Mouse (Mus musculus): ENCODE results near the gene Itga10. TPM values are rescaled to one million over a fixed set of nuclear protein-coding genes. Genes with fewer than 3 reads are reported as not detected.
"Not testable (repeated sequence)": the region's sequence is repeated elsewhere in the genome, so short reads cannot be mapped to it uniquely, and the experiment has no call there.

The Itga10 gene
- total RNA-seq (2021): 1 to 10 TPM; 1.1 to 2.5 TPM
- long read RNA-seq, experiment 1: 0 reads
- long read RNA-seq, experiment 2: 0 reads

DNA sequence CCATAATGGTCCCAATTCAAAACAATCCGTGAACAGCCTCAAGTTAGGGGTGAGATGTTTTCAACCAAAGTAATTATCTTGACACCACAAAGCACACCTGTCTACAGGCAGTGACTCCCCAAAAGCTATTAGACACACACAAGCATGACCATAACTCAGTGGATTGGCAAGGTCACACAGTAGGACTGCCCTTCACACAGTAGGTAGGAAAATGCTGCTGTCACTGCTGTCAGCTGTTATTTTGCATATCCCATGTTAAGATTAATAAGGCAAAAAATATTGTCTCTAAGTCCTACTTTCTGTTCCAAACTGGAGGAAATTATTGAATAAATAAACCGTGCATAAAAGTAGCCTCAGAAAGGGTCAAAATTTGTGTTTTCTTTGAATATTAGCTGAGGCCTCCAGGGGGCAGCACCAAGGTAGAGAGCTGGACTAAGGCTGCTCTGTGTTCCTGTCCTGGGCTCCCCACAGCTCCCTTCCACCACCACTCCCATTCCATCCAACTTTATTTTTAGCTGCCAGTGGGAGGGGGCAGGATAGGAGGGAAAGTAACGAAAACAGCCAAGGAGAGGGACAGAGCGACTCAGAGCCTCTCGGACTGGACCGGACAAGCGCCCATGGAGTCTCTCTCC is at the start of gene Itga10:
Gene Itga10 (plus strand): TSS at position 567 of the 632 bp plus-strand sequence.
- DNase-seq (ENCODE audit: low spot score in 2 of 2): no peak

DNA sequence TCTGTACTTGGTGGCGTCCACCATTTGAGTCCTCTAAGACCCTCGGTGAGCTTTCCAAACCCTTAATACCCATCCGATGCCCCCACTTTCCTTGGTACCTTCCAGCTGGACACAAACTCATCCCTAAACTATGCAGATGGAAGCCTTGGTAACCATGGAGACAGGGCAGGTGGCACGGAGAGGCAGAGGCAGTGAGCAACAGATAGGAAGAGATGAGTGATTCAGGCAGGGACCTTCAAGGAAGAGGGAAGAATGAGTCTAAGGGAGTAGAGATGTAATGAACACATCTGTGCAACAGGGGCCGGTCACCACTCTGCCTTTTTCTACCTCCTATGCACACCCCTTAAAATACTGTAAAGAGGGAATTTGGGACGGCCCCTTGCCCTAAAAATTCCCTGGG is 49.7 kb upstream of the Itga10 start:
- DNase-seq (ENCODE audit: low spot score in 2 of 2): peak in 1 of 2 experiments; percentile 45

DNA sequence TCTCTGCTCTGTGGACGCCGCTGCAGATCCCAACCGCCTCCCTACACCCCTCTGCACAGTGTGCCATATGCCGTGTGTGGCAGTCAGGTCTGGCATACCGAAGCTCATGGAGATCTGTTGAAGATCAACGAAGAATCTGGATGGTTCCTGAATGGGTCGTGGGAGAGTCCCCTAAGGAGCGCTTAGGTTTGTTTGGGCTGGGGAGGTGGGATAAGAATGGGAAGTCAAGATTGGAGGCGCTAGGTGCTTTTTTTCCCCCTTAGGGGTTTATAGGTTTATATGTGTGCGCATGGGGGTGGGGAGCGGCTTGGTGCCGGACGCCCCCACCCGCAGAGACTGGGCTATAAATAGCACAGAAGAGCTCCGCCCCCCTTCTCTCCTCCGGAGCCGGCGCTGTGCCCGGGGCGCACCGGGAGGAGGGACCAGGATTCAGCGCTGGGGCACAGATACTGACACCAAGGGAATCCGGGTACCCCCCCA is 49.1 kb upstream of the Itga10 start, which contains the start of gene Ankrd34a:
Gene Ankrd34a (plus strand): TSS at position 409 of the 480 bp plus-strand sequence.
- DNase-seq (ENCODE audit: low spot score in 2 of 2): peak; percentile 73 to 75

DNA sequence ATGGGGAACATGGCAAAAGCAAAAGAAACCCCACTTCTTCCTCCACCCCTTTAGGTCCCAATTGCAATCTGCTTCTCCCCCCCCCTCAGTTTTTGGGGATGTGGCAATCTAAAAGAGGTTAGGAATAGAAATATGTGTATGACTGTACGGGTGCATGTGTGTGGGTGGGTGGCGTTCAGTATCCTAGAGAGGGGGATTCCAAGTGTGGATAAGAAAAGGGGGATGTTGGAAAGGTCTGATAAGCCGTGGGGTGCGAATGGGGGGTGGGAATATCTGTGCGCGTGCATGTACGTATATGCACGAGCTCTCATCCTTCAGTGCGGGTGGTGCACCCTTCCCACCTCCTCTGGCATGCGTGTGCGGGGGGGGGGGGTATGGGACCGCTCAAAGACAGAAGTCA is 48.5 kb upstream of the Itga10 start:
- DNase-seq (ENCODE audit: low spot score in 2 of 2): no peak

DNA sequence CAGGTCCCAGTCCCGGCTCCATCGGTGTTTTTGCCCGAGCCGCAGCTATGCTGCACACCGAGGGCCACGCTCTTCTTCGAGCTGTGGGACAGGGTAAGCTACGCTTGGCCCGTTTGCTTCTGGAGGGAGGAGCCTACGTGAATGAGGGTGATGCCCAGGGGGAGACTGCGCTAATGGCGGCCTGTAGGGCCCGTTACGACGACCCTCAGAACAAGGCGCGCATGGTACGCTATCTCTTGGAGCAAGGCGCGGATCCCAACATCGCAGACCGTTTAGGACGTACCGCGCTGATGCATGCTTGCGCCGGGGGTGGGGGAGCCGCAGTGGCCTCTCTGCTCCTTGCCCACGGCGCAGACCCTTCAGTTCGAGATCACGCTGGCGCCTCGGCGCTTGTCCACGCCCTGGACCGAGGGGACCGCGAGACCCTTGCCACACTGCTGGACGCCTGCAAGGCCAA is 47.9 kb upstream of the Itga10 start:
- DNase-seq (ENCODE audit: low spot score in 2 of 2): peak in 1 of 2 experiments; percentile 64

DNA sequence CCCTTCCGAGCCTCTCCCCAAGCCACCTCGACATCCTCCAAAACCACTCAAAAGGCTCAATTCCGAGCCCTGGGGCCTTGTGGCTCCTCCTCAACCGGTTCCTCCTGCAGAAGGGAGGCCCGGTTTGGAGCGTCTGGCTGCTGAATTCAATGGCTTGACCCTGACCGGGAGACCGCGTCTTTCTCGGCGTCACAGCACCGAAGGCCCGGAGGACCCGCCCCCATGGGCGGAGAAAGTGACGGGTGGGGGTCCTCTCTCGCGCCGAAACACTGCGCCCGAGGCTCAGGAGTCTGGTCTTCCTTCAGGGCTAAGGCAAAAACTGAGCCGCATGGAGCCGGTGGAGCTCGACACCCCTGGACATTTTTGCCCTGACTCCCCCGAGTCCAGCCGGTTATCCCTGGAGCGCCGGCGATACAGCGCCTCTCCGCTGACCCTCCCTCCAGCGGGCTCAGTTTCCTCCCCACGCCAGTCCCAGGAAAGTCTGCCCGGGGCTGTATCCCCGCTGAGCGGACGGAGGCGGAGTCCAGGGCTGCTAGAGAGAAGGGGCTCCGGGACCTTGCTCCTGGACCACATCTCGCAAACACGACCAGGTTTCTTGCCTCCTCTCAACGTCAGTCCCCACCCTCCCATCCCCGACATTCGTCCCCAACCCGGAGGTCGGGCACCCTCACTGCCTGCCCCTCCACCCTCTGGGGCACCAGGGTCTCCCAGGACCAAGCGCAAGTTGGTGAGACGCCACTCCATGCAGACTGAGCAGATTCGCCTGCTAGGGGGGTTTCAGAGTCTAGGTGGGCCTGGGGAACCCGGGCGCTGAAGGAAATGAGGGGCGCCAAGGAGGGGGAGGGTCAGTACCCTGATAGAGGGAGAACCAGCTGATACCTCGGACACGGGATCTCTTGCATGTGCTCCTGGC is 47.0 kb upstream of the Itga10 start:
- DNase-seq (ENCODE audit: low spot score in 2 of 2): peak; percentile 68 to 73

DNA sequence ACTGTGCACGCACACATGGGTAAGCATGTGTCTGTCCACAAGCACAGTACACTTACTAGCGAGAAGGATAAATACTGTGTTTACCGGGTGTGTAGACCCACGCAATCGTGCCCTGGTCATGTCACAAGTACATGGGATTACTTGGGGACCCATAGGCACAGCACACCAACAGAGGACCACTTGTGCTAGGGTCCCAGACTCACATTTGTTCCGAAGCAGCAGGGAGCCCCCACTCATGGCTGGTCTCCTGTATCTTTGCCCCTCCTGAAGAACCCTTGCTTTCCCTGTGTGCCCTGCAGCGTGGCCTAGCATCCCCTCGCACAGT is 46.4 kb upstream of the Itga10 start:
- no peak for DNase-seq (ENCODE audit: low spot score in 2 of 2)

DNA sequence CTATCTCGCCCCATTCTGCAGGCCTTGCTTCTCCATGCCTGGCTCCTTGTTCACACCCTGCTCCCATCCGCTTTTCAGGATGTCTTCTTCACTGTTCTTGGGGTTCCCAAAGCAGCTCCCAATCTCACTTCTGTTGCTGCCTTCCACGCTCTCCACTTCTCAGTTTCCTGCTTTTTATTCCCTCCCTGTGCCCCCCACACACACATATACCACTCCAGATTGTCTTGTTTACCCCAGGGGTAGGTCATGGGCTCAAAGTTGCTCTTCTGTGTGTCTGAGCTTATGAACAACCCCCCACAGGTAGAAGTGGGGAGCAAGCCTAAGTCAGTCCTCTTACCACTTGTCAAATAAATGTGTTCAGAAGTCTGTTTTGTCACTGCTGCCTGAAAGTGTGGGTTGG is 46.0 kb upstream of the Itga10 start:
- DNase-seq (ENCODE audit: low spot score in 2 of 2): no peak

DNA sequence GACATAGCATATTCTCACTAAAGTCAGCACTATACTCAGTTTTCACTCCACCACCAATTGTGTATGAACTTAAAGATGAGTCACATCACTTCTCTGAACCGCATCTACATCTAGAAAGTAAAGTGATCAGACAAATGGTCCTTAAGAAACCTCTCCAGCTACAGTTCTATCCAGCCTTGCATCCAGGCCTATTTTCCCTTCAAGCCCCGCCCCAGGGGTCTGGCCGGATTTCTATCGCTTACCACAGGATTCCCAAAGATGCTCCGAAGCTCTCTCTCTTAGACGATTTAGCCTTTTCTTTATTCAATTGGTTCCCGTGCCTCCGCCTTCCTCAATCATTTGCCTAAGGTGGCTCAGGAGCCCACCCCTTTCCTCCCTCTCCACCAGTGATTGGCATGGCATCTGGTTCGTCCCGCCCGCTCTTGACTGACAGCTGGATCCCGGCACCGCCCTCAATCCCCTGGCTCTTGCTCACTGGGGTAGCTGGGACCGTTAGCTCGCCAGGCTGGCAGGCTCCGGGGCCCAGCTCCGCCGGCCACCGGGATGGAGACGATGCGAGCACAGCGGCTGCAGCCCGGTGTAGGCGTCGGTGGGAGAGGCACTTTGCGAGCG is 44.6 kb upstream of the Itga10 start, which contains the start of gene Lix1l:
Gene Lix1l (plus strand): TSS at position 511 of the 612 bp plus-strand sequence.
- DNase-seq (ENCODE audit: low spot score in 2 of 2): peak; percentile 90 to 97

DNA sequence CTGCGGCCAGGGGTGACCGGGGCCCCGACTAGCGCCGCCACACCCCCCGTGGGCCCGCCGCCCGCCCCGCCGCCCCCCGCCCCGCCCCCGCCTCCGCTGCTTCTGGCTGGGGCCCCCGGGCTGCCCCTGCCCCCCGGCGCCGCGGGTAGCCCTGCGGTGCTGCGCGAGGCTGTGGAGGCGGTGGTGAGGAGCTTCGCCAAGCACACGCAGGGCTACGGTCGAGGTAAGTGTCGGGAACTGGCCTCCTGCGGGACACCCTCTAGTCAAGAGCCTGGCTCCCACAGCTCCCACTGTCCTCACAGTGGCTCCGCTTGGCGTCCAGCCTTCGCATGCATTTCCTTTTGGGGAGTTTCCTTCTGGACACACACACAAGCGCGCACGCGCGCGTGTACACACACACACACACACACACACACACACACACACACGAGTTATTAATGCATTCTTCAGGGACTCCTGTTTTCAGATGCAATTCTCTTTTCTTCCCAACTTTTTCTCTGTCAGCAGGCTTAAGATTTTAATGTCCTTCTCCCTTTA is 44.1 kb upstream of the Itga10 start:
- DNase-seq (ENCODE audit: low spot score in 2 of 2): peak; percentile 59 to 61

DNA sequence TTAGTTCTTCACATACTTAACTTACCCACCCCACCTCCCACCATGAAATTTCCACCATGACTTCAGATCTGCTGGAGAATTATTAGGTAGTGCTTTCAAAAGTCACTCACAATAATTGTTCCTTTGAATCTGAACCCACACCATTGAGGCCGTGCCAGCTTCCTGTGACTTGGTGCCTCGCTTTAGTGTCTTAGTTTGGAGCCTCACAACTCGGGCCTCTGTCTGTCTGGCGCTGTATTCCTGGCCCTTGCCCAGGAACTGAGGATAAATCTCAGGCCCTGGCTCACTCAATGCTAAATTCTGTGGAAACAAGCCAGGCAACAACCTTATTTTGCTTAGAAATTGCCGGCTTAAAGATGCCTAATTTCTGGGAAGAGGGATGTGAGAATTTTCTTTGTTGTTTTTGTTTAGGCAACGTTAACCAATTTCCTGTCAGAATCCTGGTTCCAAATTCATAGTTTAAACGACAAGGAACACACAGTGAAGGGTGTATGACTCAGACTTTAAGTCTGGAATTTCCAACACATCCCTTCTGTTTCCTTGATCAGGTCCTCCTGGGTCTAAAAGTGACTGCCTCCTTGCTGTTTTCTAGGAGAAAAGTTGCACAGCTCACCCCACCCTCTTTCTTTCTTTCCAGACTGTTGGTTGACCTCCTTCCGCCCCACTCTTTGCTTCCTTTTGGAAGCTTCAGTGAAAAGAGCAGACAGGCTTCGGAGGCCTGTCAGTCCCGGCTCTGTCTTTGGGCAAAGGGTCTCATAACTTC is 43.3 kb upstream of the Itga10 start:
- peak in 1 of 2 experiments; percentile 63 for DNase-seq (ENCODE audit: low spot score in 2 of 2)

DNA sequence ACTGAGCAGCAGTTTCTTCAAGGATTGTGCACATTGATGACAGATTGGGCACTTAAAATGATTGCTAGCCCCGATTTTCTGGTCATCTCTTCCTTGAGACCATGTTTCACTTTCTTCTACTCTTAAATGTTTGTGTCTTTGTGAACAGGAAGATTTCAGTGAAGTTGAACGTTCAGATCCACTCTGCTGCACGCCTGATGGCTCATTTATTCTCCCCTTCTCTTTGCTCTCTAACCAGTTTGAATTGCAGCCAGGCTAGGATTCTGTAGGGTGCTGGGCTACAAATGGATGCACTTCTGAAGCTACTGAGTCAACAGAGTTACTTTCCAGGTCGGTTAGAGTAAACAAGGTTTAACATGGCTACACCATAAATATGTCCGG is 42.7 kb upstream of the Itga10 start:
- no peak for DNase-seq (ENCODE audit: low spot score in 2 of 2)

DNA sequence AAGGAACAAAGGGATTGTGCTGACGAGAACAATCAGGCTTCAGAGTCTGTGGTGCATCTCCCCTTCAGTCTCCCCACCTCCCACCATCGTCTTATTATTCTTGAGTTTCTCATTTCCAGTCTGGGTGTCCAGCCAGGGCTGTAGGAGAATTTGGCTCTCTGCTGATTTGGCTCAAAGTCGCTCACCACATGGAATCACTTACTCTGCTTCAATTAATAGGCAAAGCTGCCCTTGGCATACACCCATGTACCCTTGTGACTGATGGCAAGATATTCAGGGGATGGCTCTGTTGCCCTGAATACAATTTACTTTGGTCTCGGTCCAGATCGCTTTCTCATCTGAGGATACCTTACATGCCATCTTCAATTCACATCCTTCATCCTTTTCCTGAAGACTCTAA is 42.1 kb upstream of the Itga10 start:
- DNase-seq (ENCODE audit: low spot score in 2 of 2): no peak

DNA sequence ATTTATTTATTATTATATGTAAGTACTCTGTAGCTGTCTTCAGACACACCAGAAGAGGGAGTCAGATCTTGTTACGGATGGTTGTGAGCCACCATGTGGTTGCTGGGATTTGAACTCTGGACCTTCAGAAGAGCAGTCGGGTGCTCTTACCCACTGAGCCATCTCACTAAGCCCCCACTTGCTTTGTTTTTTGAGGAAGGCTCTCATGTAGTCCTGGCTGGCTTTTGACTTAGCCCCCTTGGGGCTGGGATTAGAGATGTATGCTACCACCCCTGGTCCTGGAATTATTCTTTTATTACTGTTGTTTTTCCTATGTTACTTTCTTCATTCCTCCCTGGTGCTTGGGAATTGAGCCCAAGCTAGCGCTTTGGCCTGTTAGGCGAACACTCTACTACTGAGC is 39.4 kb upstream of the Itga10 start:
- not testable (repeated sequence) for DNase-seq (ENCODE audit: low spot score in 2 of 2)

DNA sequence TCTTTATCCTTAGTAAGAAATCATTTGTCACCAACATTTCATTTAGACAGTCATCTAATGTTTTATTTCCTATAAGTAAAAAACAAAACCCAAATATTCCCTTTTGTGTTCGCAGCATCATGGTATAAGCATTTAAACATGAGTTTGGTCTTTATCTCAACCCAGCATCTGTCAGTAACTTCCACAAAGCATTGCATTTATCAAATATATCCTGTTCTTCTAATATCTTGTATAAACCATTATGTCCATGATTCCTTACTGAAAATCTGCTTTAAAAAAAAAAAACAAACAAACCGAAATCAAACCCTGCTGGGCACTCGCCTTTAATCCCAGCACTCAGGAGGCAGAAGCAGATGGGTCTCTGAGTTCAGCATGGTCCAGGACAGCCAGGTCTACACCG is 38.8 kb upstream of the Itga10 start:
- no peak for DNase-seq (ENCODE audit: low spot score in 2 of 2)

DNA sequence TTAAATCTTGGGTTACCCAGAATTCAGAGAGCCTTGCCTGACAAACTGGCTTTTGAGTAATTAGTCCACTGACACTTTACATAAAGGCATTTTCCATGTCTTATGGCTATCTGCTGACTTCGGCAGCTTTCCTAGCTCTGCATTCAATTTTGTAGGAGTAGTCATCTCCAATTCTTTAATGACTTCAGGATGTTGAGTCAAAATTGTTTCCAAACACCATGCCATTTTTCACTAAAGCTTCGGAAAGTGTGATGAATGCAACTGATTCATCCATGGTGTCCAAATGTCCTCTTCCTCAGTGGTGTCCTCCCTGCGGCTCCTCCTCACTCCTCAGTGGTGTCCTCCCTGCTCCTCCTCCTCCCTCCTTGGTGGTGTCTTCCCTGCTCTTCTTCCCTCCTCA is 27.4 kb upstream of the Itga10 start:
- DNase-seq (ENCODE audit: low spot score in 2 of 2): no peak

DNA sequence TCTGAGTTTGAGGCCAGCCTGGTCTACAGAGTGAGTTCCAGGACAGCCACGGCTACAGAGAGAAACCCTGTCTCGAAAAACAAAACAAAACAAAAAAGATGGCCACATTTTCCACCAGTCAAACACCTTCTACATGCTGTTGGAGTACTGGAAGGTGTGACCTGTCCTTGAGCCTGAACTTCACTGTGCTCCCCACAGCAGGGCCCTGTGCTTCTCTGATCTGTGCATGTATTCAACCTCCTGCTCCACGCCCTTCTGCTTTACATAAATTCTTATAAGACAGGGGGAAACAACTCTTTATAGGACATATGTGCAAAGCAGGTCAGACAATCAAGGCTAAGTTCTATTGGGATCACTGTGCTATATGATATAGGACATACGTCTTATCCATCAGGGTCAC is 22.2 kb upstream of the Itga10 start:
- no peak for DNase-seq (ENCODE audit: low spot score in 2 of 2)

DNA sequence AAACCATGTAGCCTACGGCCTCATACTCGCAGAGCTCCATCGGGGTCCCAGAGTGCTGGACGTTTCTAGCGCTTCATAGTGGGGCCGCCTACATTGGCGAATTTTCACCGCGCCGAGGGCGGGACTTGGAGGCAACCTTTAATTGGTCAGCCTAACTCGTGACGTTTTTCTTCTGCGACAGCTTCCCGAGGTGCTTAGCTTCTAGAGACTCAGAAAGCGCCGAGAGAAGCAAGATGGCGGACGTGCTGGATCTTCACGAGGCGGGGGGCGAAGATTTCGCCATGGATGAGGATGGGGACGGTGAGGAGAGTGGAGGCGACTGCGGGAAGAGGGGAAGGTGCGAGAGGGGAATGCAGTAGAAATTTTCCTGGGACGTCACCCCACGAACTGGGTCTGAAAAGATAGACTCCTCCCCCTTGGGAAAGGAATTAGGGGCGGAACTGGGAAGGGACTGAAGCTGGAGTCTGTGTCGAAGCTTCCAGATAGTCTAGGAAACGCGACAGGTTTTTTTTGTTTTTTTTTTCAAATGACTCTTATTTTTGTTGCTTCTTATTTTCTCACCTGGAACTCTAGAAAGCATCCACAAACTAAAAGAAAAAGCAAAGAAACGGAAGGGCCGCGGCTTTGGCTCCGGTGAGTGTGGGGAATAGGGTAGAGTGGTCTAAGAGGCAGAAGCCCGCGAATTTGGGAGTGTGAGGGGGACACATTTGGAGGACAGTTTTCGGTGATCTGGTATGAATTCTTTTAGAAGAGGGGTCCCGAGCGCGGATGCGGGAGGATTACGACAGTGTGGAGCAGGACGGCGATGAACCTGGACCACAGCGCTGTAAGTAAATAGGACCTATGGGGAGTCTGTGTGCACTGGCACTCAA is 15.4 kb upstream of the Itga10 start, which contains the start of gene Rbm8a:
Gene Rbm8a (plus strand): TSS at position 205 of the 872 bp plus-strand sequence.
- peak; percentile 95 to 98 for DNase-seq (ENCODE audit: low spot score in 2 of 2)

DNA sequence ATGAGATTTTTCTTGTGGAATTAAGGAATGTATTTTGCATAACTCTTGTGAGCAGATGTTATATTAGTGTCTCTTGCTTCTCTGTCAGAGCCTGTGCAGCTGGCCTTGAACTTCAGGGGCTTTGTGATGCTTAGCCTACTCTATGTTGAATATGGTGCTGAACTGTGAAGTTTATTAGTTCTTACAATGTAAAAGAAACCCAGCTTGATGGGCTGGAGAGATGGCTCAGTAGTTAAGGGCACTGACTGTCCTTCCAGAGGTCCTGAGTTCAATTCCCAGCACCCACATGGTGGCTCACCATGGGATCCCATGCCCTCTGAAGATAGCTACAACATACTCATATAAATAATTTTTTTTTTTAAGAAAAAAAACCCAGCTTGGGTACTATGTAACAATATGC is 13.3 kb upstream of the Itga10 start:
- no peak for DNase-seq (ENCODE audit: low spot score in 2 of 2)

DNA sequence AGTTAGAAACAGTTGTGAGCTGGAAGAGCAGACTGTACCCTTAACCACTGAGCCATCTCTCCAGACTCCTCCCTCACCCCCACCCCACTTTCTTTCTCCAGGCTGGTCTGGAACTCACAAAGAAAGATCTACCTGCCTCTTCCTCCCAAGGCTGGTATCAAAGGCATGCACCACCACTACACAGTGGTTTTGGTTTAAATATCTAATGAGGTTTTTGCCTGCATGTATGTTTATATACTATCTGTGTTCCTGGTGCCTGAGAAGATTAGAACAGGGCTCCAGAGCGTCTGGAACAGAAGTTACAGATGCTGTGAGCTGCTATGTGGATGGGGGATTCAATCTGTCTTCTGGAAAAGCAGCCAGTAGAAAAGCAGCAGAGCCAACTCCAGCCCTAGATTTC is 11.4 kb upstream of the Itga10 start:
- no peak for DNase-seq (ENCODE audit: low spot score in 2 of 2)

All from layer of hippocampus, postnatal 14 days (tissue).